Mouse (Mus musculus): ENCODE measurements around the gene Zfp444.
A peak's percentile ranks its signal among the peaks of the same experiment; 100 is the strongest.
"Not testable (repeated sequence)": the region's sequence is repeated elsewhere in the genome, so short reads cannot be mapped to it uniquely, and the experiment has no call there.

DNA sequence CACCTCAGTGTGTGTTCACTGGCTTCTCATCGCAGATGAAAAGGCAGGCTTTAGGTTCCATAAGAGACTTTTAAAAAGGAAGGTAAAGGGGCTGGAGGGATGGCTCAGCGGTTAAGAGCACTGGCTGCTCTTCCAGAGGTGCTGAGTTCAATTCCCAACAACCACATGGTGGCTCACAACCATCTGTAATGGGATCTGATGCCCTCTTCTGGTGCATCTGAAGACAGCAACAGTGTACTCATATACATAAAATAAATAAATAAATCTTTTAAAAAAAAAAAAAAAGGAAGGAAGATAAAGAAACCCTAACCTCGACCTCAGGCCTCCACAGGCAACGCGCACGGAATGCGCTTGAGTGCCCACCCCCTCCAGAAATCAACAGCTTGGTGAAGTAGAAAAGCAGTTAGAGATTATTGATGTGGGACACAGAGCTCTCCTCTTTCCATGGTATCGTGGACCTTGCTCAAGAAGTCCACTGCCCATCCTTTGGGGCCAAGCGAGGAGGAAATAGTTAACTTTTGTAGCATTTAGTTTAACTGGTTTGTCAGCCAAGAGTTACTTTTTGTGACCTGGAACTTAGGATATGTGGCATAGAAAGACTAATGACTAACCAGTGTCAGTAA, 2.5 kb downstream of the Zfp444 start:
- TF ChIP-seq POLR2A, EP300 (IDR thresholded peaks at IDR 0.05; ENCODE audit: insufficient read depth, low read depth, low read length): not testable (repeated sequence)
- peak; percentile 71 for TF ChIP-seq CTCF (IDR thresholded peaks at IDR 0.05)

All from heart, adult 2 months (tissue).